Mouse (Mus musculus) ES-E14 (cell line): ENCODE measurements around the gene 1110051M20Rik.
A peak's percentile ranks its signal among the peaks of the same experiment; 100 is the strongest.

ENCODE experiments used
- CHD2 ChIP-seq: IDR thresholded peaks from 2 replicates; pipeline ENCODE4 v1.6.1; 2014; ENCODE audit warnings: mild to moderate bottlenecking, low read depth, low read length, inconsistent platforms
- HCFC1 ChIP-seq: IDR thresholded peaks from 2 replicates; pipeline ENCODE4 v1.6.1; 2012; ENCODE audit warnings: low read length, inconsistent platforms, borderline replicate concordance; ENCODE audit not compliant: insufficient read depth
- MAFK ChIP-seq: IDR thresholded peaks from 2 replicates; pipeline ENCODE4 v1.6.1; 2014; ENCODE audit warnings: mild to moderate bottlenecking, low read depth, low read length, inconsistent platforms; ENCODE audit not compliant: insufficient read depth
- ZNF384 ChIP-seq: IDR thresholded peaks from 2 replicates; pipeline ENCODE4 v1.6.1; 2012; ENCODE audit warnings: low read depth, low read length, inconsistent platforms

- TF ChIP-seq CHD2 (no peak), MAFK (no peak), ZNF384 (no peak), HCFC1 (peak; percentile 84)
Observed at GRCm38 (mm10) chr2:91444286-91444892, at the start of gene 1110051M20Rik.
